Comparison of ENCODE assay signal across 36 mouse cellular contexts in the genomic region with DNA sequence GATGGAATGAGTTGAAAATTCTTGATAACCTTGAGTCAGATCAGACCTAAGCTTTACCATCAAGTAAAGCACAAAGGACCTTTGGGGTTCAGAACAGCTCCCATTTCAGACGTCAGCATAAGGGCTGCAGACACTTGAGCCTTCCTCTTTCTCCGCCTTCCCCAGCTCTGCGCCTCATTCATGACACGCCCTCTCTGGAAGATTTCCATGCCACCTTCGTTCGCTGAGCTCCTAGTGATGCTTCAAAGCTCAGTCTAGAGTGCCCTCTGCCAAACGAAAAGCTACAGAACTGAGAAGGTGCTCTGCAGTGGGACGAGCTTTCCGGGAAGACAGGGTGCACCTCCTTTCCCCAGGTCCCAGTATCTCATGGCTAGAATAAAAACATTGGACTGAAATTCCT. TPM values are rescaled to one million over a fixed set of nuclear protein-coding genes. Genes with fewer than 3 reads are reported as not detected.
DNase-seq lines count a peak whose midpoint lies in the region; ATAC-seq lines count a peak whose summit lies in the region.
"Had no signal": no experiment of that assay in that cellular context is flagged by ENCODE, and none has a peak within 500 bp of the region (broad histone marks: within the 10 kb centered on the region; RNA-seq: fewer than 3 reads in every experiment).

No protein-coding gene starts in this region.

- H3K9me3 ChIP-seq in liver, embryonic 11.5 days (ENCODE audit: control insufficient read depth, low read length), result no peaks in the 10 kb centered on the region
- no peaks in the 10 kb centered on the region for H3K9me3 ChIP-seq in liver, embryonic 16.5 days (replicated peaks; ENCODE audit: control insufficient read depth, low read length)
- H3K9me3 ChIP-seq: forebrain, embryonic 15.5 days; heart, embryonic 12.5 days; hindbrain, embryonic 10.5 days; limb, embryonic 13.5 days; lung, embryonic 15.5 days; midbrain, embryonic 10.5 days; midbrain, embryonic 15.5 days; stomach, embryonic 15.5 days had no signal

- H3K27ac ChIP-seq in liver, embryonic 11.5 days (ENCODE audit: low read depth, low read length), result no peak overlapping the region
- no peak overlapping the region for H3K27ac ChIP-seq in liver, embryonic 16.5 days (ENCODE audit: low read length)
- H3K27ac ChIP-seq: forebrain, embryonic 15.5 days; gastrocnemius, adult 2 months; heart, adult 2 months; hindbrain, embryonic 10.5 days; limb, embryonic 13.5 days; lung, embryonic 15.5 days; midbrain, embryonic 10.5 days; midbrain, embryonic 15.5 days; stomach, embryonic 15.5 days had no signal

- peak; percentile 52 to 68 for DNase-seq in cerebellum, postnatal 10 days
- DNase-seq in cerebellum, postnatal 14 days, result no peak
- peak; percentile 32 for DNase-seq in left cerebral cortex, postnatal 4 days
- DNase-seq in left cerebral cortex, postnatal 25 days (ENCODE audit: low spot score in 2 of 2), result no peak
- no peak for DNase-seq in liver, embryonic 11.5 days (ENCODE audit: low spot score)
- DNase-seq in frontal cortex, adult 2 months (ENCODE audit: extremely low spot score in 1 of 2, low spot score in 1 of 2), result no peak
- DNase-seq in thymus, postnatal 0 days (ENCODE audit: low spot score), result no peak
- DNase-seq: adrenal gland, postnatal 14 days; cerebellum, adult 11 months; cerebellum, adult 9-10 months; gastrocnemius, adult 2 months; heart, adult 2 months; kidney, adult 18-20 months; kidney, postnatal 10 days; right cerebral cortex, postnatal 25 days; thymus, postnatal 14 days had no signal

- 65% methylated on average over 9 of the region's 9 CpGs for WGBS in liver, embryonic 11.5 days
- 48% methylated on average over 9 of the region's 9 CpGs for WGBS in liver, embryonic 16.5 days (ENCODE audit: insufficient replicate concordance)

- H3K4me1 ChIP-seq in liver, embryonic 11.5 days (replicated peaks; ENCODE audit: control insufficient read depth, insufficient read depth, low read length), result no peaks in the 10 kb centered on the region
- H3K4me1 ChIP-seq in liver, embryonic 16.5 days (ENCODE audit: control insufficient read depth, low read depth, low read length), result no peaks in the 10 kb centered on the region

- no peak for ATAC-seq in liver, embryonic 11.5 days (replicated peaks; ENCODE audit: low FRiP score)
- no peak for ATAC-seq in liver, embryonic 16.5 days (ENCODE audit: low read depth)
- ATAC-seq: forebrain, embryonic 15.5 days; hindbrain, embryonic 16.5 days; midbrain, embryonic 15.5 days had no signal

- H3K9ac ChIP-seq in liver, embryonic 11.5 days (ENCODE audit: low read depth, low read length), result 0 out of 2 replicates have a peak overlapping the region, but pooled peaks have one; percentile 3
- no peak overlapping the region for H3K9ac ChIP-seq in liver, embryonic 16.5 days (ENCODE audit: low read depth, low read length)
- H3K9ac ChIP-seq: forebrain, embryonic 15.5 days; heart, embryonic 12.5 days; limb, embryonic 13.5 days; lung, embryonic 15.5 days; midbrain, embryonic 15.5 days; stomach, embryonic 15.5 days had no signal

- H3K4me3 ChIP-seq in liver, embryonic 11.5 days (ENCODE audit: low read depth, low read length), result peak overlapping the region; percentile 51; the same call in 1 of the 2 replicates
- peak overlapping the region; percentile 33 for H3K4me3 ChIP-seq in liver, embryonic 16.5 days (ENCODE audit: low read depth, low read length)
- H3K4me3 ChIP-seq: forebrain, embryonic 15.5 days; gastrocnemius, adult 2 months; heart, adult 2 months; heart, embryonic 12.5 days; hindbrain, embryonic 10.5 days; limb, embryonic 13.5 days; lung, embryonic 15.5 days; midbrain, embryonic 10.5 days; midbrain, embryonic 15.5 days had no signal

- intact Hi-C loops in left cerebral cortex, postnatal 4 days (cut with DNase I), result no loop called here
- intact Hi-C loops in left cerebral cortex, postnatal 25 days (cut with DNase I), result no loop called here

- H3K36me3 ChIP-seq in liver, embryonic 11.5 days (ENCODE audit: control insufficient read depth, insufficient read depth, low read length), result no peaks in the 10 kb centered on the region
- H3K36me3 ChIP-seq in liver, embryonic 16.5 days (ENCODE audit: control insufficient read depth, insufficient read depth), result no peaks in the 10 kb centered on the region
- H3K36me3 ChIP-seq: forebrain, embryonic 15.5 days; heart, embryonic 12.5 days; hindbrain, embryonic 10.5 days; limb, embryonic 13.5 days; lung, embryonic 15.5 days; midbrain, embryonic 10.5 days; midbrain, embryonic 15.5 days; stomach, embryonic 15.5 days had no signal

- peak overlapping the region; percentile 51 for H3K4me2 ChIP-seq in liver, embryonic 11.5 days
- H3K4me2 ChIP-seq in liver, embryonic 16.5 days (ENCODE audit: low read depth, low read length), result peak overlapping the region; percentile 21
- H3K4me2 ChIP-seq: forebrain, embryonic 15.5 days; heart, embryonic 12.5 days; limb, embryonic 13.5 days; lung, embryonic 15.5 days; midbrain, embryonic 15.5 days had no signal

- peaks cover 33% of the 10 kb centered on the region for H3K27me3 ChIP-seq in liver, embryonic 11.5 days (replicated peaks; ENCODE audit: control insufficient read depth, insufficient read depth, low read length)
- H3K27me3 ChIP-seq in liver, embryonic 16.5 days (ENCODE audit: control insufficient read depth, insufficient read depth, low read depth, low read length), result peaks cover 23% of the 10 kb centered on the region

RNA-seq across cellular contexts. Expression of a gene that starts 2.1 kb away (rescaled TPM):
- total RNA-seq in left cerebral cortex, postnatal 4 days (2021), result 1 to 10 TPM; 4.4 to 5.3 TPM
- 1 to 10 TPM; 2.7 to 4.3 TPM for total RNA-seq in left cerebral cortex, postnatal 25 days (2021)
- 71.5 and 75.4 TPM in 2 replicates for polyA plus RNA-seq in liver, embryonic 11.5 days (2014; fragmentation: Nextera tagmentation; extraction: Ambion mirVana)
- polyA plus RNA-seq in liver, embryonic 16.5 days (2015; fragmentation: Nextera tagmentation; extraction: Ambion mirVana), result 89.7 and 99.6 TPM in 2 replicates
- polyA plus RNA-seq in frontal cortex, adult 2 months (2012; rRNA removed), result 2.7 and 4.4 TPM in 2 replicates
- 0.68 and 1.1 TPM in 2 replicates for polyA plus RNA-seq in thymus, postnatal 0 days (2015; fragmentation: Nextera tagmentation; extraction: Ambion mirVana)
- total RNA-seq: CH12.LX; common myeloid progenitor, adult 5-6 weeks; gastrocnemius, adult 2 months; heart, adult 2 months had no signal

RNA-seq across cellular contexts. Expression of a gene that starts 30.1 kb away (rescaled TPM):
- not detected for total RNA-seq in left cerebral cortex, postnatal 4 days (2021)
- not detected for total RNA-seq in left cerebral cortex, postnatal 25 days (2021)
- polyA plus RNA-seq in liver, embryonic 11.5 days (2014; fragmentation: Nextera tagmentation; extraction: Ambion mirVana), result not detected in 2 replicates
- not detected in 2 replicates for polyA plus RNA-seq in liver, embryonic 16.5 days (2015; fragmentation: Nextera tagmentation; extraction: Ambion mirVana)
- not detected in 2 replicates for polyA plus RNA-seq in frontal cortex, adult 2 months (2012; rRNA removed)
- polyA plus RNA-seq in thymus, postnatal 0 days (2015; fragmentation: Nextera tagmentation; extraction: Ambion mirVana), result 0.08 and 0.16 TPM in 2 replicates
- total RNA-seq: adrenal gland, postnatal 14 days; common myeloid progenitor, adult 5-6 weeks; gastrocnemius, adult 2 months; heart, adult 2 months; layer of hippocampus, postnatal 10 days; left cerebral cortex, adult 18-20 months; left cerebral cortex, postnatal 14 days; megakaryocyte progenitor cell, adult 5-6 weeks; neutrophil, adult 5-6 weeks had no signal
- polyA plus RNA-seq: C2C12; forebrain, embryonic 15.5 days; heart, adult 2 months; heart, embryonic 12.5 days; heart, postnatal 0 days; hindbrain, embryonic 10.5 days; hindbrain, embryonic 16.5 days; limb, embryonic 13.5 days; lung, embryonic 15.5 days; midbrain, embryonic 10.5 days; midbrain, embryonic 15.5 days; neural tube, embryonic 11.5 days; stomach, embryonic 15.5 days had no signal

Comparison
In these comparisons a context has a peak if more than half of its experiments do, and no peak if none do; other contexts are left out.
1. DNase-seq: peak in cerebellum, postnatal 10 days (2 of 2) and left cerebral cortex, postnatal 4 days (single experiment); none in cerebellum, postnatal 14 days (0 of 2), left cerebral cortex, postnatal 25 days (0 of 2), liver, embryonic 11.5 days (single experiment), frontal cortex, adult 2 months (0 of 2) and thymus, postnatal 0 days (single experiment).
2. RNA of a gene that starts 2.1 kb away (polyA plus RNA-seq): 89.7 to 99.6 TPM in liver, embryonic 16.5 days and 71.5 to 75.4 TPM in liver, embryonic 11.5 days; 2.7 to 4.4 TPM in frontal cortex, adult 2 months and 0.68 to 1.1 TPM in thymus, postnatal 0 days; every median in the first group is over 10 times any median in the second.